Mouse (Mus musculus) hindbrain, embryonic 15.5 days (tissue): Measurements from ENCODE around the gene Exosc5. TPM values are rescaled to one million over a fixed set of nuclear protein-coding genes. Genes with fewer than 3 reads are reported as not detected.

Experiments used
- ATAC-seq: fragments of 200-750 bp; cut with Nextera tagmentation; 2 replicates; pipeline ENCODE4 v1.8.0; 2017; ENCODE audit warnings: low read depth, moderate number of reproducible peaks, moderate TSS enrichment; ENCODE audit not compliant: low FRiP score
- H3K27ac ChIP-seq: fragments of 300-500 bp; sonication (generic); replicated peaks from 2 replicates; pipeline ENCODE4 v1.5.1; 2015; ENCODE audit warnings: mild to moderate bottlenecking, inconsistent platforms
- H3K27me3 ChIP-seq: fragments of 300-500 bp; sonication (generic); 2 replicates; pipeline ENCODE4 v1.6.1; 2015; ENCODE audit warnings: control low read depth, inconsistent platforms
- H3K36me3 ChIP-seq: fragments of 300-500 bp; sonication (generic); 2 replicates; pipeline ENCODE4 v1.6.1; 2015; ENCODE audit warnings: control low read depth, inconsistent platforms
- H3K4me1 ChIP-seq: fragments of 300-500 bp; sonication (generic); replicated peaks from 2 replicates; pipeline ENCODE4 v1.6.1; 2015; ENCODE audit warnings: control low read depth, inconsistent platforms
- H3K4me2 ChIP-seq: fragments of 300-500 bp; sonication (generic); 2 replicates; pipeline ENCODE4 v1.6.1; 2015; ENCODE audit warnings: moderate library complexity, mild to moderate bottlenecking, inconsistent platforms
- H3K4me3 ChIP-seq: fragments of 300-500 bp; sonication (generic); 2 replicates; pipeline ENCODE4 v1.5.1; 2015; ENCODE audit warnings: mild to moderate bottlenecking, inconsistent platforms
- H3K9ac ChIP-seq: fragments of 300-500 bp; sonication (generic); 2 replicates; pipeline ENCODE4 v1.6.1; 2015; ENCODE audit warnings: inconsistent platforms
- H3K9me3 ChIP-seq: fragments of 300-500 bp; sonication (generic); 2 replicates; pipeline ENCODE4 v1.6.1; 2016; ENCODE audit warnings: control low read depth, inconsistent platforms
- WGBS: fragments of 180-500 bp; shearing (Covaris S2); methylation state at CpG from one replicate; pipeline ENCODE4 v1.1.7; 2015; 5-methylcytosine and 5-hydroxymethylcytosine counted together
- polyA plus RNA-seq: library from polyadenylated mRNA; unstranded; fragments of >200 nt; fragmentation: Nextera tagmentation; extraction: Ambion mirVana; gene quantifications from 2 replicates; pipeline ENCODE4 v1.2.1, GENCODE M21; 2015

Exosc5 gene
- polyA plus RNA-seq, 1 experiment from 2014 or later: 41.8 TPM

GRCm38 (mm10) chr7:25671686-25672085 lies 12.7 kb downstream of the Exosc5 start:
- no peak for ATAC-seq
- 76% methylated on average over 2 of the region's 2 CpGs for WGBS

GRCm38 (mm10) chr7:25672442-25672841 lies 13.5 kb downstream of the Exosc5 start:
- peaks cover 13% of the 10 kb centered on the region for H3K27me3 ChIP-seq

More at GRCm38 (mm10) chr7:25671686-25672085, 12.7 kb downstream of the Exosc5 start:
- H3K4me1 ChIP-seq: peaks cover 14% of the 10 kb centered on the region
- H3K4me2 ChIP-seq: no peak overlapping the region
- H3K9me3 ChIP-seq: no peaks in the 10 kb centered on the region
- H3K27ac ChIP-seq: no peak overlapping the region
- H3K9ac ChIP-seq: no peak overlapping the region
- no peak overlapping the region for H3K4me3 ChIP-seq
- peaks cover 13% of the 10 kb centered on the region for H3K27me3 ChIP-seq
- H3K36me3 ChIP-seq: peaks cover 14% of the 10 kb centered on the region; the same call in 1 of the 2 replicates

GRCm38 (mm10) chr7:25674297-25674696 lies 15.3 kb downstream of the Exosc5 start:
- H3K9me3 ChIP-seq: no peaks in the 10 kb centered on the region
- 25% methylated on average over 9 of the region's 9 CpGs for WGBS
- peak overlapping the region; percentile 61 for H3K9ac ChIP-seq
- H3K4me1 ChIP-seq: peaks cover 14% of the 10 kb centered on the region
- peaks cover 18% of the 10 kb centered on the region for H3K27me3 ChIP-seq
- H3K36me3 ChIP-seq: no peaks in the 10 kb centered on the region; the same call in 1 of the 2 replicates
- no peak overlapping the region for H3K27ac ChIP-seq
- peak overlapping the region; percentile 76 for H3K4me2 ChIP-seq
- peak overlapping the region; percentile 54 for H3K4me3 ChIP-seq
- ATAC-seq: peak; percentile 5; the same call in 1 of the 2 replicates

More at GRCm38 (mm10) chr7:25672442-25672841, 13.5 kb downstream of the Exosc5 start:
- ATAC-seq: no peak
- no peaks in the 10 kb centered on the region for H3K9me3 ChIP-seq
- H3K4me3 ChIP-seq: no peak overlapping the region
- no peak overlapping the region for H3K9ac ChIP-seq
- H3K36me3 ChIP-seq: peaks cover 11% of the 10 kb centered on the region; the same call in 1 of the 2 replicates
- peaks cover 14% of the 10 kb centered on the region for H3K4me1 ChIP-seq
- H3K27ac ChIP-seq: no peak overlapping the region
- WGBS: 53% methylated on average over 4 of the region's 4 CpGs
- no peak overlapping the region for H3K4me2 ChIP-seq

- Histone ChIP-seq H3K4me2 (peak within 1 kb of the TSS; percentile 76), H3K27ac (no peak within 1 kb of the TSS), H3K27me3 (peaks cover 18% of the 10 kb centered on the region), H3K4me1 (peaks cover 15% of the 10 kb centered on the region), H3K36me3 (no peaks in the 10 kb centered on the region; the same call in 1 of the 2 replicates), H3K9me3 (no peaks in the 10 kb centered on the region), H3K4me3 (peak within 1 kb of the TSS; percentile 54), H3K9ac (peak within 1 kb of the TSS; percentile 61)
- 3% methylated on average over 28 of the region's 29 CpGs for WGBS
- ATAC-seq: peak; percentile 63
Measured at GRCm38 (mm10) chr7:25674719-25675300, 15.8 kb downstream of the Exosc5 start, which contains the start of gene Tmem91. Tmem91 (minus strand) TSS chr7:25675166.

GRCm38 (mm10) chr7:25675405-25675804 lies 16.4 kb downstream of the Exosc5 start:
- ATAC-seq: no peak
- peak overlapping the region; percentile 54 for H3K4me3 ChIP-seq
- no peaks in the 10 kb centered on the region; the same call in 1 of the 2 replicates for H3K36me3 ChIP-seq
- H3K4me2 ChIP-seq: peak overlapping the region; percentile 76
- peaks cover 18% of the 10 kb centered on the region for H3K27me3 ChIP-seq
- WGBS: 45% methylated on average over 6 of the region's 6 CpGs
- H3K4me1 ChIP-seq: peaks cover 21% of the 10 kb centered on the region
- H3K27ac ChIP-seq: no peak overlapping the region
- peak overlapping the region; percentile 61; the same call in 1 of the 2 replicates for H3K9ac ChIP-seq
- no peaks in the 10 kb centered on the region for H3K9me3 ChIP-seq

- Histone ChIP-seq H3K36me3 (no peaks in the 10 kb centered on the region; the same call in 1 of the 2 replicates), H3K9ac (no peak overlapping the region), H3K4me2 (no peak overlapping the region), H3K27me3 (peaks cover 18% of the 10 kb centered on the region), H3K4me1 (peaks cover 24% of the 10 kb centered on the region), H3K9me3 (no peaks in the 10 kb centered on the region), H3K4me3 (no peak overlapping the region), H3K27ac (peak overlapping the region; percentile 61)
- 35% methylated on average over 15 of the region's 15 CpGs for WGBS
- peak; percentile 20; the same call in 1 of the 2 replicates for ATAC-seq
Measured at GRCm38 (mm10) chr7:25676085-25676781, 17.3 kb downstream of the Exosc5 start.

- Histone ChIP-seq H3K27me3 (peaks cover 18% of the 10 kb centered on the region), H3K4me2 (no peak overlapping the region), H3K27ac (peak overlapping the region; percentile 61), H3K4me3 (no peak overlapping the region), H3K9me3 (no peaks in the 10 kb centered on the region), H3K9ac (no peak overlapping the region), H3K4me1 (peaks cover 32% of the 10 kb centered on the region), H3K36me3 (no peaks in the 10 kb centered on the region; the same call in 1 of the 2 replicates)
- no peak for ATAC-seq
- WGBS: 87% methylated on average over 7 of the region's 7 CpGs
Measured at GRCm38 (mm10) chr7:25677013-25677412, 18.0 kb downstream of the Exosc5 start.

GRCm38 (mm10) chr7:25679971-25680370 lies 21.0 kb downstream of the Exosc5 start:
- Histone ChIP-seq H3K27ac (peak overlapping the region; percentile 95), H3K9ac (peak overlapping the region; percentile 60; the same call in 1 of the 2 replicates), H3K4me1 (peaks cover 28% of the 10 kb centered on the region), H3K4me3 (peak overlapping the region; percentile 61), H3K27me3 (peaks cover 4% of the 10 kb centered on the region; the same call in 1 of the 2 replicates), H3K4me2 (peak overlapping the region; percentile 56), H3K36me3 (no peaks in the 10 kb centered on the region), H3K9me3 (no peaks in the 10 kb centered on the region)
- ATAC-seq: no peak
- 8% methylated on average over 6 of the region's 6 CpGs for WGBS

- H3K4me2 ChIP-seq: peak within 1 kb of the TSS; percentile 56
- H3K27me3 ChIP-seq: peaks cover 12% of the 10 kb centered on the region
- under 1% methylated on average over 46 of the region's 46 CpGs for WGBS
- H3K9ac ChIP-seq: peak within 1 kb of the TSS; percentile 60
- H3K4me3 ChIP-seq: peak within 1 kb of the TSS; percentile 61
- H3K36me3 ChIP-seq: no peaks in the 10 kb centered on the region
- no peaks in the 10 kb centered on the region for H3K9me3 ChIP-seq
- peak; percentile 94 for ATAC-seq
- peaks cover 22% of the 10 kb centered on the region for H3K4me1 ChIP-seq
- H3K27ac ChIP-seq: peak within 1 kb of the TSS; percentile 95
Measured at GRCm38 (mm10) chr7:25680514-25681258, 21.7 kb downstream of the Exosc5 start, which contains the start of gene B9d2. B9d2 (plus strand) TSS chr7:25680780.

- Histone ChIP-seq H3K27ac (peak overlapping the region; percentile 95), H3K4me3 (peak overlapping the region; percentile 61), H3K4me1 (peaks cover 23% of the 10 kb centered on the region), H3K9me3 (no peaks in the 10 kb centered on the region), H3K9ac (peak overlapping the region; percentile 60; the same call in 1 of the 2 replicates), H3K27me3 (peaks cover 20% of the 10 kb centered on the region), H3K4me2 (peak overlapping the region; percentile 56), H3K36me3 (no peaks in the 10 kb centered on the region)
- ATAC-seq: no peak; the same call in 1 of the 2 replicates
- WGBS: 54% methylated on average over 15 of the region's 15 CpGs
Measured at GRCm38 (mm10) chr7:25681341-25682231, 22.6 kb downstream of the Exosc5 start.
